ENCODE assay signal across 11 mouse cellular contexts in the genomic region with DNA sequence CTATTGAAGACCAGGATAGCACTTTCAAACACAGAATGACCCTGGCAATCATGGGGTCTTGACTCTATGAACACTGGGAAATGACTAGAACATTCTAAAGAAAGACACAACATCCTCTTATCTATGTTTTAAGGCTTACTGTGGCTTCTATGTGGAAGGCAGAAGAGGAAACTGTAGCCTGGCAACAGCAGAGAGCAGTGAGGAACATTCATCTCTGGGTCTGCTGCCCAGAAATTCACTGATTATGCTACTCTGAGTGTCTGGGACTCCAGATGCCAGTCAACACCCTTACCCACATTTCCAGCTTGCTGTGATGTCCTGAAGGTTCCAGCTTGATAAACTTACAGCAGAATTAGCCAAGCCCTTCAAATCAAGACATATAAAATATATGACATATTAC.
"Had no signal": no experiment of that assay in that cellular context is flagged by ENCODE, and none has a peak within 500 bp of the region (broad histone marks: within the 10 kb centered on the region; RNA-seq: fewer than 3 reads in every experiment).

No protein-coding gene starts in this region.

- H3K4me3 ChIP-seq: limb, embryonic 13.5 days; midbrain, embryonic 13.5 days had no signal

- H3K9me3 ChIP-seq: limb, embryonic 13.5 days; midbrain, embryonic 13.5 days had no signal

- H3K4me1 ChIP-seq: limb, embryonic 13.5 days; midbrain, embryonic 13.5 days had no signal

- DNase-seq: kidney, adult 9 months; kidney, postnatal 4 days; left cerebral cortex, postnatal 4 days; lung, adult 18-20 months had no signal

- H3K4me2 ChIP-seq: limb, embryonic 13.5 days; midbrain, embryonic 13.5 days had no signal

- H3K27me3 ChIP-seq: limb, embryonic 13.5 days; midbrain, embryonic 13.5 days had no signal

- H3K9ac ChIP-seq: limb, embryonic 13.5 days; liver, embryonic 14.5 days; midbrain, embryonic 13.5 days had no signal

- H3K27ac ChIP-seq: kidney, postnatal 0 days; limb, embryonic 13.5 days; liver, embryonic 14.5 days; midbrain, embryonic 13.5 days had no signal

- ATAC-seq: hindbrain, embryonic 16.5 days; inflammation-experienced regulatory T-cells, adult 6 months; intestine, postnatal 0 days; midbrain, embryonic 13.5 days had no signal

- H3K36me3 ChIP-seq: limb, embryonic 13.5 days; midbrain, embryonic 13.5 days had no signal
